Mouse (Mus musculus) CH12.LX (cell line): ENCODE measurements around the gene Cacna1c. TPM values are rescaled to one million over a fixed set of nuclear protein-coding genes. Genes with fewer than 3 reads are reported as not detected.

ENCODE experiments used
- DNase-seq: peaks from one replicate; pipeline ENCODE4 v3.0.0-alpha.2; 2013; ENCODE audit errors: extremely low read depth
- H3K27ac ChIP-seq: 2 replicates; pipeline ENCODE4 v1.5.1; 2012; ENCODE audit warnings: low read depth, mild to moderate bottlenecking, control low read depth, moderate library complexity; ENCODE audit not compliant: insufficient read depth
- H3K27me3 ChIP-seq: replicated peaks from 2 replicates; pipeline ENCODE3; 2012; ENCODE audit warnings: inconsistent platforms
- H3K36me3 ChIP-seq, 2 experiments: replicated peaks in 1 of 2; 2 replicates each; pipeline versions ENCODE3 to v1.6.1; 2012; ENCODE audit warnings: inconsistent platforms in 1 of 2, low read length in 1 of 2, mild to moderate bottlenecking in 1 of 2, mixed read lengths in 1 of 2, moderate library complexity in 1 of 2; ENCODE audit not compliant: control insufficient read depth in 1 of 2, insufficient read depth in 1 of 2
- H3K4me1 ChIP-seq, 2 experiments: 2 replicates each; pipeline ENCODE4 v1.6.1; 2012; ENCODE audit warnings: inconsistent platforms in 1 of 2, moderate library complexity in 1 of 2; ENCODE audit not compliant: insufficient read depth in 2 of 2, control insufficient read depth in 1 of 2
- H3K4me2 ChIP-seq: 2 replicates; pipeline ENCODE4 v1.6.1; 2012; ENCODE audit warnings: low read depth, mild to moderate bottlenecking, control low read depth; ENCODE audit not compliant: poor library complexity, insufficient read depth, severe bottlenecking
- H3K4me3 ChIP-seq, 3 experiments: fragments of 150-350 bp in 1 of 3; sonication (generic) in 1 of 3; replicated peaks in 1 of 3; 2 replicates each; pipeline versions ENCODE3 to v1.5.1; 2011 to 2012; ENCODE audit warnings: low read depth in 2 of 3, low read length in 2 of 3, mild to moderate bottlenecking in 2 of 3, moderate library complexity in 2 of 3, control low read depth in 1 of 3, improper control_type of control experiment in 1 of 3, inconsistent platforms in 1 of 3, mixed read lengths in 1 of 3; ENCODE audit not compliant: poor library complexity in 1 of 3
- H3K79me2 ChIP-seq: replicated peaks from 2 replicates; pipeline ENCODE4 v1.6.1; 2012; ENCODE audit warnings: mild to moderate bottlenecking, moderate library complexity; ENCODE audit not compliant: control insufficient read depth, poor library complexity, insufficient read depth, severe bottlenecking; ENCODE audit errors: extremely low read depth
- H3K9ac ChIP-seq: 2 replicates; pipeline ENCODE4 v1.6.1; 2012; ENCODE audit warnings: low read depth, mild to moderate bottlenecking, control low read depth, moderate library complexity; ENCODE audit not compliant: insufficient read depth
- H3K9me3 ChIP-seq: replicated peaks from 2 replicates; pipeline ENCODE3; 2012; ENCODE audit warnings: low read length, inconsistent platforms, mixed read lengths
- CHD1 ChIP-seq: IDR thresholded peaks from 2 replicates; pipeline ENCODE4 v1.6.1; 2012; ENCODE audit warnings: low read depth, low read length, improper control_type of control experiment, inconsistent platforms
- CHD2 ChIP-seq: IDR thresholded peaks from 2 replicates; pipeline ENCODE4 v1.6.1; 2011; ENCODE audit warnings: low read length, improper control_type of control experiment
- ELF1 ChIP-seq: IDR thresholded peaks from 2 replicates; pipeline ENCODE4 v1.6.1; 2014; ENCODE audit warnings: low read depth, mild to moderate bottlenecking, inconsistent platforms, low read length, improper control_type of control experiment
- GABPA ChIP-seq: IDR thresholded peaks from 2 replicates; pipeline ENCODE4 v1.6.1; 2012; ENCODE audit warnings: low read depth, low read length, improper control_type of control experiment, inconsistent platforms; ENCODE audit not compliant: insufficient replicate concordance
- IRF4 ChIP-seq: IDR thresholded peaks from 2 replicates; pipeline ENCODE4 v1.6.1; 2014; ENCODE audit warnings: low read depth, mild to moderate bottlenecking, inconsistent platforms, low read length, improper control_type of control experiment
- JUN ChIP-seq: IDR thresholded peaks from 2 replicates; pipeline ENCODE4 v1.6.1; 2011; ENCODE audit warnings: low read depth, mild to moderate bottlenecking, low read length, improper control_type of control experiment, moderate library complexity; ENCODE audit not compliant: insufficient read depth
- JUND ChIP-seq: conservative IDR thresholded peaks from 2 replicates; pipeline ENCODE4 v1.6.1; 2011; ENCODE audit warnings: low read depth, low read length, improper control_type of control experiment
- KAT2A ChIP-seq: IDR thresholded peaks from 2 replicates; pipeline ENCODE4 v1.6.1; 2012; ENCODE audit warnings: low read length, improper control_type of control experiment, inconsistent platforms; ENCODE audit not compliant: insufficient replicate concordance
- MAFK ChIP-seq: IDR thresholded peaks from 2 replicates; pipeline ENCODE4 v1.6.1; 2011; ENCODE audit warnings: low read length, improper control_type of control experiment; ENCODE audit not compliant: insufficient replicate concordance
- MAX ChIP-seq: IDR thresholded peaks from 2 replicates; pipeline ENCODE4 v1.6.1; 2011; ENCODE audit warnings: low read length, improper control_type of control experiment
- MXI1 ChIP-seq: IDR thresholded peaks from 2 replicates; pipeline ENCODE4 v1.6.1; 2011; ENCODE audit warnings: mild to moderate bottlenecking, low read depth, low read length, improper control_type of control experiment
- NRF1 ChIP-seq: IDR thresholded peaks from 2 replicates; pipeline ENCODE4 v1.6.1; 2014; ENCODE audit warnings: low read depth, mild to moderate bottlenecking, inconsistent platforms, low read length, improper control_type of control experiment, moderate library complexity
- RAD21 ChIP-seq: IDR thresholded peaks from 2 replicates; pipeline ENCODE4 v1.6.1; 2011; ENCODE audit warnings: low read depth, mild to moderate bottlenecking, low read length, improper control_type of control experiment, moderate library complexity
- RCOR1 ChIP-seq: conservative IDR thresholded peaks from 2 replicates; pipeline ENCODE4 v1.6.1; 2012; ENCODE audit warnings: low read depth, mild to moderate bottlenecking, inconsistent platforms, low read length, improper control_type of control experiment
- SMC3 ChIP-seq: IDR thresholded peaks from 2 replicates; pipeline ENCODE4 v1.6.1; 2011; ENCODE audit warnings: low read depth, low read length, improper control_type of control experiment
- USF1 ChIP-seq: IDR thresholded peaks from 2 replicates; pipeline ENCODE4 v1.6.1; 2014; ENCODE audit warnings: low read depth, mild to moderate bottlenecking, inconsistent platforms, low read length, improper control_type of control experiment
- USF2 ChIP-seq: conservative IDR thresholded peaks from 2 replicates; pipeline ENCODE4 v1.6.1; 2011; ENCODE audit warnings: low read depth, low read length, improper control_type of control experiment
- ZKSCAN1 ChIP-seq: IDR thresholded peaks from 2 replicates; pipeline ENCODE4 v1.6.1; 2012; ENCODE audit warnings: low read depth, inconsistent platforms, low read length, improper control_type of control experiment, borderline replicate concordance
- ZMIZ1 ChIP-seq: IDR thresholded peaks from 2 replicates; pipeline ENCODE4 v1.6.1; 2012; ENCODE audit warnings: low read depth, mild to moderate bottlenecking, inconsistent platforms, low read length, improper control_type of control experiment
- dilution Hi-C: fragments of 300-500 bp; cut with MboI; formaldehyde crosslinking; loops from 2 replicates; pipeline ENCODE4 v1.14.3; 2020; ENCODE audit warnings: low sequenced_read_pairs; ENCODE audit not compliant: extremely low pct_unique_long_range_greater_than_20kb, extremely low pct_ligation_motif_present
- in situ Hi-C: fragments of 300-500 bp; cut with MboI; formaldehyde crosslinking; loops from 3 replicates; pipeline ENCODE4 v1.14.3; 2019; ENCODE audit warnings: low sequenced_read_pairs, low pct_ligation_motif_present, low pct_unique_long_range_greater_than_20kb, mixed read lengths
- polyA plus RNA-seq: library from polyadenylated mRNA; unstranded; fragments of >175 nt; gene quantifications from 2 replicates; pipeline ENCODE4 v1.2.1, GENCODE M21; 2012; ENCODE audit warnings: low read depth; ENCODE audit not compliant: insufficient read length
- total RNA-seq, 2 experiments: library from RNA; depleted of rRNA; stranded (reverse); fragments of 300-350 nt in 1 of 2; fragments of >200 nt in 1 of 2; gene quantifications; 2 replicates each; pipeline ENCODE4 v1.2.3; 2012 to 2014

Cacna1c gene
- total and polyA plus RNA-seq, 3 experiments: 0.04 TPM; not detected in 2

- no peak overlapping the region for H3K4me2 ChIP-seq
- H3K79me2 ChIP-seq: no peaks in the 10 kb centered on the region
- H3K27me3 ChIP-seq: peaks cover 90% of the 10 kb centered on the region
- in situ Hi-C loops (no loop called here), dilution Hi-C loops (no loop called here)
- no peak for DNase-seq
- H3K4me3 ChIP-seq: no peak overlapping the region
- TF ChIP-seq MAFK (no peak), ZMIZ1 (no peak), JUND (no peak), GABPA (no peak), USF2 (no peak), MAX (no peak), RCOR1 (no peak), KAT2A (no peak)
- TF ChIP-seq, all 38 proteins: peak for 0
- Histone ChIP-seq H3K9me3 (no peaks in the 10 kb centered on the region), H3K27ac (no peak overlapping the region), H3K36me3 (no peaks in the 10 kb centered on the region), H3K9ac (no peak overlapping the region), H3K4me1 (no peaks in the 10 kb centered on the region)
Measured at GRCm38 (mm10) chr6:118738656-118739055, 457.6 kb downstream of the Cacna1c start.

DNA sequence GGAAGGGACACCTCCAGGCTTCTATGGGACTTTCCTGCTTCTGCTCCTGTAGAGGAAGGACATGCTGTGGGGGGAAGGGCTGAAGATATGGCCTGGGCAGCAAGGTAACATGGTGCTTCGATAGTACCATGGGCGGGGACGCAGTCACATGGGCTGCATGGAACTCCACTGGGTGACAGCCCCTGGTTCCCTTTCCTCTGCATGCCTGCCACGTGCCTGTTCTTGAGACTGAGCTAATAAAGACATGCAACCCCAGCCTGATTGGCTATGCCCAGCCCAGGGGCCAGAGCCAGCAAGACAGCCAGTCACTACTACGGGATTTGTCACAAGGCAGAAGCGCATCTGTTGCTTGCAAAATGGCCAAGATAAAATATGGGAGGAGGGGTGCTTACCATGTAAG, 459.1 kb downstream of the Cacna1c start:
- dilution Hi-C loops: no loop called here
- Histone ChIP-seq H3K27ac (no peak overlapping the region), H3K4me3 (no peak overlapping the region), H3K9me3 (no peaks in the 10 kb centered on the region), H3K9ac (no peak overlapping the region), H3K4me1 (no peaks in the 10 kb centered on the region), H3K4me2 (no peak overlapping the region), H3K27me3 (peaks cover 93% of the 10 kb centered on the region), H3K79me2 (no peaks in the 10 kb centered on the region), H3K36me3 (no peaks in the 10 kb centered on the region)
- in situ Hi-C loops: no loop called here
- no peak for DNase-seq
- no peak for TF ChIP-seq SMC3
- no peak for TF ChIP-seq IRF4
- TF ChIP-seq ELF1: no peak
- no peak for TF ChIP-seq CHD2
- no peak for TF ChIP-seq JUN
- no peak for TF ChIP-seq MAFK
- TF ChIP-seq USF1: no peak
- TF ChIP-seq ZKSCAN1: no peak
- no peak for TF ChIP-seq RAD21
- no peak for TF ChIP-seq CHD1
- no peak for TF ChIP-seq MXI1
- TF ChIP-seq NRF1: no peak
